Mouse (Mus musculus) layer of hippocampus, adult 9-11 months (tissue): ENCODE measurements at regions not wholly inside any gene's neighbourhood (a gene's known extent, or its start where the extent isn't known, plus 50 kb on each side); places are given as distances from the start of the nearest gene placed in this dataset.

Source experiments
- DNase-seq: peaks from one replicate; pipeline ENCODE4 v3.0.0; 2022

DNA sequence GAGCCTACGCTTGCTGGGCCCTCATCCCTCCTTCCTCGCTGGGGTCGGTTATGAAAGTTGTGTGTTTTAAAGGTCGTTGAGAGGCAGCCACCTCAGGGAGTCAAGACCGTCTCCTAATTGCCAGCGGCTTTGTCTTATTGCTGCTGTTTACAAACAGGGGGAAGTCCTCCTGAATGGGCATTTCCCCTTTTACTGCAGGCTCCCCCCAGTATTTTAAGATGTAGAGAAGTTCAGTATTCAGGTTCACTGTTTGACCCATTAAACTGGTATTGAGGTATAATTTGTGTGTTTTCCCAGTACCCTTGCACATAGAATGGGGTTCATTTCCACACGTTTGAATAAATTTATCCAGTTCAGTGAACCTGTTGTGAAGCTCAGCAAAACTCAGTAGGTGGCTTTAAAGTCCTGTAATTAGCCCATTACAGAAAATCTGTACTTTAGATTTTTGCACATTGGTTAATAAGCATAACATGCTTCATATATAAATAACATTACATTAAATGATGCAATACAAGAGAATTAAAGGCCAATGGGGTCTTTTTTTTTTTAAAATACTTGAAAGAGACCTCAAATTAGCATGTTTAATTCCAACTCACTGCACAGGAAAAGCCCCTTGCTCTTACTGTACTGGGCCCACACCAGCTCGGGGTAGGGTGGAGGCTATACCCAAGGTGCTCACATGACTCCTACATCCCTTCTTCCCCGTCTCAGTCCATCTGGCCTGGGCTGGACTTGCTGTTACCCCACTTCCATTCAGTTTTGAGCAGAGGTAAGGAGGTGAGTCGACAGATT is 63.7 kb downstream of the Nkx2-1 start:
- DNase-seq: no peak

DNA sequence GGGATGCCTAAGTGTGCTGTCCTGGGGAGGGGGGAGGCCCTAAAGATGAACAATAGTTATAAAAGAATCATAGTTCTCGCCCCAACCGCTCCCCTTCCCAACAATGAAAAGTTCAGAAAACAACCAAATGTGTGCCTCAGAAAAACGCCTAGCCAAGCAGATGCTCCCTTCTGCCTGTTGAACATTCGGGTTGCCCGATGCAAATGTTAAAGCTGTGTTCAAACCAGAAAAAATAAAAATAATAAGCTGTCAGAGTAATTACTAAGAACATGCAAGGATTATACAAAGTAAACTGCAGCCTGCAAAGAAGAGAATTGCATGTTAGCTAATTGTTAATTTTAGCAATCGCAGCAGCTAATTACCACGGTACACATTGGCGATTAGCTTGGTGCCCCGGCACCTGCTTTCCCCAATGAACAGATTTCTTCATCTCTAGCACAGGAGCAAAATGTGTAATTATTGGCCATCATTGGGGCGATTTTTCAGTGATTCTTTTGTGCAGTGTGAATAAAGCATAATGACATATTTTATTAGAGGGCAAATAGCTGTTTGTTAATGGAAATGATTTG is 65.7 kb downstream of the Nkx2-1 start:
- DNase-seq: no peak

DNA sequence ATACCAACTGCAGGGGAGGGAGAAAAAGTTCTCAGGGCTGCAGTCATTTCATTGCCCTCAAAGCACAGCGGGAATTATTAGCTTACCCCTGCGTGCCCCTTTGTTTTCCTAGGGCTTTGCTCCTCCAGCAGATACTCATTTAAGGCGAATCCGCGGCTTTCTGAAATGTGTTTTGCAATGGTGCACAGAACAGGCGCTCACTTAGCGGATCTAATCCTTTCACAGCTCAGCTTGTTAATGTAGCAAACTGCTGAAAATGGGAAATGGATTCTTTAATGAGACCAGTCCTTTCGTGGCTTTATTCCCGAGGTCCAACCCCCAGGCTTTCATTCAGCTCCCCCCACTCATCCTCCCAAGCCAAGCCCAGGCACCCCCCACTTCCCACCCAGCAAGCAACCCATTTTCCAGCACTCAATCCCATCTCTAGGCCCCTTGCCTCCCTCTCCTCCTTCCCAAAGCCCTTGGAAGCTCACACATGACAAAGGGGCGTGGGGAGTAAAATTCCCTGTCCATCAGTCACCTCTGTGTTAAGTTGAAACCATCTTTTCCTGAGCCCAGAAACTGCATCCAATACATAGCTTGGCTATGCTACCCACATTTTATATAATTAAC is 77.1 kb downstream of the Nkx2-1 start:
- DNase-seq: no peak

DNA sequence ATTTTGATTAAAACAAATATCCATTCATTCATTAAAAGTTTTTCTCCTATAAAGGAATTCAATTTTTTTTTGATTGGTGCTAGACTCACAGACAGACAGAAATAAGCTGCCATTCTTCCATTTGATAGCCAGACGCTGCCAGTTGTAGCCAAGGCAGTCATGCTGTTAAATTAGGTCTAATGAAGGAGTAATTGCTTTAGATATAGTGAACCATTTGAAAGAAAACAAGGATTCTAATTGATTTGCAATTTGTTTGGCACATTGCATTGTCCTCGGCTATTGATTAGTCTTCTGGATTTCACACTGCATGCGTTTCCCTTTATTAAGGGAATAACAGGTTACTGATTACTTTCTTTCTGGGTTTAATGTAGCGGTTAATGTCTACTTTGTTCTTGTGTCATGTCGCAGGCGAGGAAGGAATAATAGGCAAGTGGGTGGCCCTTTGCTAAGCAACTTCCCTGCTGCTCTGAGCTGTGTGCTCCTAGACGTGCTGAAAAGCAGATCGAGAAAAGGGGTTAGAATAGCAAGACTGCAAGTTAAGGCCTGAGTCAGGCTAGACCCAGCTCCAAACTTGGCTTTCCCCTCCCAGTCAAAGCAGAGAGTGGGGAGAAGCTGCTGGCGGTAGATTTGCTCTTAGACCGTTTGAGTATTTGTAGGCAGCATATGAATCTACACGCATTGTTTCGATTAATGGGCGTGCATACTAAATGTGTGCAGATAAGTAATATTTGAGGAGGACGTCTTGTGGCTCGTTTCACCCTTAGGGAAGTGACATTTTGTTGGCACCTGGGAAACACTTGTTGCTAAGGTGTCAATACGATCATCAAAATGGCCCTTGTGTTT is 77.8 kb downstream of the Nkx2-1 start:
- DNase-seq: no peak

DNA sequence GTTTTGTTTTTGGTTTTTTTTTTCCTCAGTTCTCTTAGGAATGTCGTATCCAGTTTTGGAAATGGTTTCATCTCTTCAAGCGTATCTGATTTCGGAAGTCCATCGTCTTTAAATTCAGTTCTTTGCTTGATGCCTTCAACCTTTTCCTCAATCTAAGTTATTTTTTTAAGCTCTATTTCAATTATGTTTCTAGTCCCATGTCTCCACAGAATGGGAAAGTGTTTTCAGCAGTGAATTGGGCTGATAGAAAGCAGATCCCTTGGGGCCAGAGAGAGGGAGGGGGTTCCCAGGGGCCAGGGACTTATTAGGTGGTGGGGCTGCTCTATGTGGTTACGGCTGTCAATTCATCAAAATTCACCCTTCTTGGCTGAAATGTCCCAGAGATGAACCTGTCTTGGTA is 78.8 kb downstream of the Nkx2-1 start:
- DNase-seq: no peak

DNA sequence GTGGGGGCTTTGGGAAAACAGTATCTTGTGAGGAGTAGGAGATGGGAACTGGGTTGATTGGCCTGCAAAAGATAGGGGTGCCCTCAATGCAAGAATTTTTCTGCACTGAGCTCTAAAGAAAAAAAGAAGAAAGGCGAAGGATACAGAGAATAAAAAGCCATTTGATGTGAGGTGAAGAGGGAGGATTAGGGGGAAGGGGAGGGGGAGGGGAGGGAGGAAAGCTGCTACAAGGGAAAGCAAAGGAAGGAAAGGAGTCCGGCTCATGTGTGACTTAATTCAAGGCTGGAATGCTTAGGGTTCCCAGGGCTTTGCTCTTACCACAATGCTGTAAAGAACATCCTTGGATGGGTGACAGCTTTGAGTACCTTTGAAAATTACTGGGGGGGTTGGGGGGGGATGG is 79.4 kb downstream of the Nkx2-1 start:
- no peak for DNase-seq

DNA sequence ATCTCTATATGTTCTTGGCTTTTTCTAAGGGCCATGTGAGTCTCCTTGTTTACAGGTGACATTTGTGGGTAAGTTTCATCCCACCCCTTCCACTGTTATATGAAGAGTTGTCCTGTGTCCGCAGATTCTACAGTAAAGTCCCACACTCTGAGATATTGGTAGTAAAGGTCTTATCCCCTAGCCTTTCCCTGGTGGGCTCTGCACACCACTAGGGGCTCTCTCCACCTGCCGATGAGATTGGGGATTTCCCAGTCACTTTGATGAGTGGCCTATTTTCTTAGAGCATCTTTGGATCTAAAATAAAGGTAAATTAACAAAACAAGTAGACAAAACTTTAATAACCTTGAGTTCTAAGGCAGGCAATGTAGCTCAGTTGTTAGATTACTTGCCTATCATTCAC is 86.4 kb downstream of the Nkx2-1 start:
- DNase-seq: no peak

DNA sequence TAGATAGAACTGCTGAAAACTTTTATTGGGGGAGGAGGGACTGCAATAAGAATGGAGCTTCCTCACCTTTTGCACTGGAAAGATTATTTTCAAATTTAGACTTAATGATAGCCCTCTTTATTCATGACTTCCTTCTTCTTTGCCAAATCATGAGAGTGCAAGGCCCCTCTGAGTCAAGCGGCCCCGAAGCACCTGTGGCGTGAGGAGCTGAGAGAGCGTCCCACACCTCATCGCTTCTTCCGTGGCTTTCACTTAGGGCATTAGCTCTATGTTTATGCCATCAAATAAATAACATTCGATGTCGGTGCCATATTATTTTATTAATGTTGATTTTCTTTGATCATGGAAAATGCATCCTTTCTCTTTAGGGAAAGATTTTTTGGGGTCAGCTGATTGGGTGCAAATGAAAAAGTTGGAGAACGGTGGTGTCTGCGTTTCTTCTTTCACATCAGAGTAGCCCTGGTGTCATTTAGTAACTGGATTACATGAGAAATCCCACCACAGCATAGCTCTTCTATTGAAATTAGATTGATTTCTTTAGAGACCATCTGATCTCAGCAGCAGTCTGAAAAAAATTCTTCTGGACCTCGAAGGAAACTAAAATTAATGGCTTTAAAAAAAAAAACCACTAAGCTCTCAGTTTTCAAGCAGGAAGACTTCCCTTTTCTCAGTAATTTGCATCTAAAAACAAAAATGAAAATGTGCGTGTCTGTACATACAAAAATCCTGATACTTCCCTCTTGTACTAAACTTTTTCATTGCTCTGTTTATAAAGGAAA is 87.7 kb downstream of the Nkx2-1 start:
- no peak for DNase-seq

DNA sequence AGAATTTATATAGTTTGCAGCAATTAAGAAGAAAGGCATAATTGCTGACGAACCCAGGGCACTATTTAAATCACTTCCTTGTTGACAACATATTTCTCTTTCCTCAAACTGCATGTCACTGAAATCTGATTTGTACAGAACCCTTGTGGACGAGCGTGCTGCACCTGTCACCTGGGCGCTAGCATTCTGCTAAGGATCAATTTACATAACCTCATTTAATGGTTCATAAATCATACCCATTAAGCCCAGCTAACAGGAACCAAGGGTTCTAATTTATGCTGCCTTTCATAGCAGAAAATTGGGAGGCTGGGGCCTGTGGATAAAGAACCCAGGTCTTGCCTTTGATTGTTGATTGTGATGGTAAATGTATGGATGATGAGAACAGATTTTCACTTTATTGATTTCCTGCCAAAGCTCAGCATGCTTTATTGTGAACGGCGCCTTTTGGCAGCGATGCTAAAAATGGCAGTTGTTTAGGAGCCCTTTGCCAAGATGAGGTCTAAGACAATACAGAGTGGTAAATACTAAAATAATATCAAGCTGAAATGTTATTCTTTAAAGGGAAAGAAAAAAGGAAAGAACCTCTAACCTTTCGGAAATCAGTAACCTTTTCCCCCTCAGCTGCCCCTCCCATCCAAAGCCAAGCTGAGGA is 95.4 kb downstream of the Nkx2-1 start:
- DNase-seq: no peak

DNA sequence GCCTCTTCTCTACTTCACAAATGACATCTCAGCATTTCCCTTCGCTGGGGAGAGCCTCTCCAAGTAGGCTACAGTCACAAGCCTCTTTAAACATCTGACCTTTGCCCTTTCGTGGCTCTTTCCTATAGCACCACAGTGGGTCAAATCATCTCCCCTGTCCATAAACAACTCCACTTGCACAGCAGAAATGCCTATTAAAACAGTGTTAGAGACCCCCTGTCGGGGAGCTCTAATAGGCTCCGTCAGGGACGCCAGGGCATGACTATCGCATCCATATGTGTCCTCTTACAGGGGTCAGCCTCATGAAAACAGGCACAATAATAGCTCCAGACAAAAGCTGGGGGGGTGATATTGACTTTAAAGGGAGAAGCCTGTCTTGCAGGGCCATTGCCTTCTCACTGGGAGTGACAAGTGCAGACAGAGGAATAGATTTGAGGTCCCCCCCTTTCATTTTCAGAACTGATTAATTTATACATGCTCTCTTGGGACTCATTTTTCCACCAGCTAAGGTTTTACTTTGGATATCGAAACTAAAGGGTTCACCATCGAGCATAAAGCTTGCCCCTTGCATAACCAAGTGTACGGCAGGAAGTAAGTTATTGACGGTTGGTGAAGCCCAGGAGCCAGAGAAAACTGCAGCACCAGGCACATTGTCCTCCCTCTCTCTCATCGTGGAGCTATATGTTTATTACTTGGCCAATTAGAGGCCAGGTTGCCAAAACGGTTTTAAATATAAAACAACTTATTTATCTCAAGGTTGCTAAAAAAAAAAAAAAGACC is 94.6 kb upstream of the Mbip start:
- no peak for DNase-seq

DNA sequence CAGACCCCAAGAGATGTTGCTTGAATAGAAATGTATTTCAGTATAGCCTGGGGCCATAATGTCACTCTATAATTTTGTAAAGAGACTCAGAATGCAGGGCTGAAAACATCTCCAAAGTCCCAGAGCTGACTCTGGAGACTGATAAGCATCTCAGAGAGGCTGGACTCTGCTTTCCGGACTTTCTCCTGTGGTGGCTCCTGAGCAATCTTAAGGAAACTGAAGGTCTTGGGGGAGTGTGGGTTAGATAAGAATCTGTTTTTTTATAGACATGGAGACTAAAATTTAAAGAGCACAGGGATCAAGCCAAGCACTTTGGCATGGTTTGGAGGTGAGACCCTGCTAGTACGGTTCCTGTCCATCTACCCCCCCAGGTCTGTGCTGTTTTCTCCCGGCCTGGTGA is 92.7 kb upstream of the Mbip start:
- DNase-seq: no peak

DNA sequence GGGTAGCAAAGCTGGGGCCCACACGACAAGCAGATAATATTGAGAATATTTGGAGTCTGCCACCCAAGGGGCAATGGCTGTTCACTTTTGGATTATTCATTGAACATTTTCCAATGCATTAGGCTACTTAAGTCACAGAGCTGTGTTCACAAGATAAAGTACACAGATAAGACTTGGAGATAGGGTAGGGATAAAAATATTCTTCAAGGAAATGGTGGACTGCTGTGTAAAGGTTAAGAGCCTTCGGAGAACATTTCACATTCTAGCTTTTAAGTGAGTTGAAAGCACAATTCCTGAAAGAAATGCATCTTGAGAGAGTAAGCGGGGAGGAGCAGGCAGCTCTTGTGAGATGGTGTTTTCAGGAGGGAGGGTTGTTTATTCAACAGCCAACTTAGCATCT is 92.3 kb upstream of the Mbip start:
- no peak for DNase-seq

DNA sequence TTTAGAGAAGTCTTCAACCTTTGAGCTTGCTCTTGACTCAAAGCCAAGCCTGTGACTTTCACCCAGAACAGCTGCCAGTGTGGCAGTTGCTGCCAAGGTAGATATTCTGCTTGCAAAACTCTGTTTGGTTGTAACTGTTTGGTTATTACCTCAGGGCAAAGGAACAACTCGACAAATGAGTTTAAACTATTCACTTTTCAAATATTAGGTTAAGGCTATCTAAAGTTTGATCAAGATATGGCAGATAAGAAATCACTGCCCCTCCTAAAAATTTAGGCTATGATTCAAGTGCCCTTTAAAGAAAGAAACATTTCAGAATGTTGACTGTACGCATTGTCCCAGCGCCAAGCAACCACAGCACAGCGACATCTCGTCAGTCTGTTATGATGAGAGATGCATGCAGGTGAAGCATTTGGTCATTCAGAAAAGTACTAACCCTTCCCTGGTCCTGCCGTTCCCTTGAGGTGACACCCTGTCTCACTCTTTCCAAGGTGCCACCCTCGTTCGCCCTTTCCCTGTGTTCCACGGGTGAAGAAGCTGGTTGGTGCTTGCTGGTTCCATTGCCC is 81.1 kb upstream of the Mbip start:
- DNase-seq: no peak

DNA sequence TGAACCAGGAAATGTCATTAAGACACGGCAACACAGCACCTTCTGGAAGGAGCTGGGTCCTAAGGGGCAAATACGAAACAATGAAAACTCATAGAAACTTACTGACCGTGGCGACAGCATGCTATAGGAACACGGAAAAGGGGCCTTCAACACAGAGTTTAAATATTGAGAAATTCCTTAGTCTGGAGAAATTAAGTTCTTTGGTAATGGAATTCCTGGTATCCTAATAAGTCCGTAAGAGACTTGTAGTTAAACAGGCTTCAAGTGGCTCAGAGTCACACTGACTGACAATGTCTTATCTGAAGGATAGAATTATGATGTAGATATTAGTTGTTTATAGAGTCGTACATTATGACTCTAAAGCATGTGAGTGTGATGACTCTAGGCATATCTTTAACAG is 70.4 kb upstream of the Mbip start:
- DNase-seq: no peak

DNA sequence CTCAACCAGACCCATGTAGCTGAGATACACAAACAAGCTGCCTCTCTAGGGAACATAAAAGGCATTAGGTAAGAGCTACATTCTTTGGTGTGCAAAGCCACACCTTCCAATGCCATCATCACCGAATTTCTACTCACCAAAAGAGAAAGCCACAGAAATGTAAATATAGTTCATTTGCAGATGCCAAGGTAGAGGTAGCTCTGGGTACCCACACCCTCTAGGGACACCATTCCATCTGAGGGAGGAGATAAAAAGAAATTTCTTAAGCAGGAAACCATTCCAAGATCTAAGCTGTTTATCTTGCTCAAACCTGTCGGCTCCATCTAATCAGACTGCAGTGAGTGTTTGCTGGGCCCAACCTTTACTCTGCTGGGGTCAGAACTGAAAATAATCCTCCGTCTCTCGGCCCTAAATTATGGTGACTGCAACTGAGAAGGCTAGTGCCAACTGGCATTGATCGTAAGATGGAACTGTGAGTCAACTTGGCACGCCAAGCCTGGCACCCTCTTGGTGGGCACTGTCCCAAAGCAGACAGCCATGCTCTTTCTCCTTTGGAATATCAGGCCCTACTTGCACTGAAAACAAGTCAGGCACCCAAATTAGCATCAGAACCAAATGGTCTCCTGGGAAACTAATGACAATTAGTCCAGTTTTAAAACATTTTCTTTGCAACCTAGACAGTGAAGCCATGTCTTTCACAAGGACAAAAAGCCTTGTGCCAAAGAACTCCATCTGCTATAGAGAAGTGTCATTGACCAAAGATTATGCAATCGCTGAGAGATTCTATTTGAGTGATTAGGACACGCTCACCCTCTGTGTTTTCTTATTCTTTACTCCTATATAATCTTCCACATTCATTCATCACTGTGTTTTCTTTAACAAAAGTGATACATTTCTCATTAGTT is 69.4 kb upstream of the Mbip start:
- peak; percentile 40 for DNase-seq

DNA sequence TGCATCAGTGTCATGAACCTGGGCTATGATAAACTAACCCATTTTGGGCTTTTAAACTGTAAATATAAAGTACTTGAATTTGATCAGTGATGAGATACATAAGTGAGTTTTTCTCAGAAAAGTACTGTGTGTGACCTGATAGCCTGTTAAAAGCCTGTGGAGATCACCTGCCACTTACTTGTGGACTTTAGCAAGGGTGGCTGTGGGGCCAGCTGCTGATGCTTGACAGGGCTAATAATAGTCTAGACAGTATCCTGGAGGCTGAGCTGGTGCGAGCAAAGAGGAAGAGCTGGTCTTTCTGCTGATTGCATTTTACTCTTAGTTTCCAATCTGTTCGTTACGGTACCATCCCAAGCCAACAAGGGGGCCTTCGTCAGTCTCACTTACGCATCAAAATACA is 60.0 kb upstream of the Mbip start:
- DNase-seq: no peak

DNA sequence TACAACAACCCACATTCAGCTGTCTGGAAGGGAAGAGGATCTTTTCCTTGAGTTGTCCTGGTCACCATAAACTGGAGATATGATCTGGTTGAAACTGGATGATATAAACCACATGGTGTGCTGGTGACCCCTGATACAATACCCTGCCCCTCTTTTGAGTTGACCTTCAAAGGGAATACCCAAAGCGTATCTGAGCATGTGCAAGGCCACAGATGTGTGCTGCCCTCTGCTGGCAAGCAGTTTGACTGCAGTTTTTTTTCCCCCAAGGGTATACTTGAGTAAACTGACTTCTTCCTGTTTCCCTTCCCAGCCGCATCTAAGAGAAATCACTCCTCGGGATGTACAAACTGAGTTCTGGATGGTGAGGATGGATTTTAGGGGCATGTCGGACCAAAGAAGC is 59.1 kb upstream of the Mbip start:
- DNase-seq: peak; percentile 17

DNA sequence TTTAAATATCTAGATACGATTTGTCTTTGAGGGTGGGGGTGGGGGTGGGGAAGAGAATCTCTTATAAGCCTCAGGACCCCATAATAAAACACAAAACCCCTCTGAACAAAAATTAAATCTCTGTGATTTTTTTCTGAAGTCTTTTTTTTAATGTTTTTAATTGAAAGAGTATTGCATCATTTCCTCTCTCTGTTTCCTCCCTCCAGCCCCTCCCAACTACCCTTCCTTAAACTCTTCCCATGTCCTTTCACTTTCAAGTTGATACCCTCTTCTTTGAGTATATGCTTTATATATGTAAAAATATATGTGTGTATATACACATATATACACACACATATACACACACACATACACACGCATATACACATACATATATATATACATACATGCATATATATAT is 58.6 kb upstream of the Mbip start:
- no peak for DNase-seq

DNA sequence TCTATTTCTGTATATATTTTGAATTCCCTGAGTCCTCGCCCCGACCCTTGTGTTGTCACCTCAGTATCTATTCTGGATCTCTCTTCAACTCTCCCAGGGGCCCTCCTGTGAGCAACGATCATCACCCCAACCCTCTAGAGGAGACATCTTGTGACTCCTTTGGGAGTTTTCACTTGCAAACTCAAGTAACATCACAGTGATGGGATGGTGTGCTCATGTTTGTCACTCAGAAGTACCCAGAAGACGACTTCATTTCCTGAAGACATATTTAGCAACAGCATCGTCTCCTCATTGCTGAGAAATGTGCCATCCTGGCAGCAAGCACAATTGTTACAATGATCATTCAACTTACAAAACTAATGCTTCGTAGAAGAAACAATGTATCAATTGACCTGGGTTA is 57.9 kb upstream of the Mbip start:
- DNase-seq: no peak

DNA sequence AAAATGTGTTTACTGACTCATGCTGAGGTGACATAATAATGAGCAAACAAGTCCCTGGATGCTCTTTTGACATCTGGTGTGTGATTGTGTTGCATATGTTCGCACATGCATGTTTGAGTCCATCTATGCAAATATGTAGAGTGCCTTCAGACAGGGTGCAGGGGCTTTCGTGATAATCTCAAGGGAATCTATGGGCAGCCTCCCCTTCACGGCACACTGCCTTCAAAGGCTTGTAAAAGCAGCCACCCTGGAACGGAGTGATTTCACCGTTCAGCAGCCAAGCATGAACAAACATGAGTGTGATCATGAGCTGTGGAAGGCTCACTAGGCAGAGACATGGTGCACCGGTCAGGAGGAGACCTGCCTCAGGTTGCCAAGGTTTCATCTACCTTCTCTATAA is 57.1 kb upstream of the Mbip start:
- DNase-seq: no peak
